Mouse (Mus musculus) kidney, adult 11 months (tissue): ENCODE measurements around the gene Olfr1361.
A peak's percentile ranks its signal among the peaks of the same experiment; 100 is the strongest.

Experiments used
- DNase-seq: peaks from one replicate; pipeline ENCODE4 v3.0.0; 2022

The Olfr1361 gene

DNA sequence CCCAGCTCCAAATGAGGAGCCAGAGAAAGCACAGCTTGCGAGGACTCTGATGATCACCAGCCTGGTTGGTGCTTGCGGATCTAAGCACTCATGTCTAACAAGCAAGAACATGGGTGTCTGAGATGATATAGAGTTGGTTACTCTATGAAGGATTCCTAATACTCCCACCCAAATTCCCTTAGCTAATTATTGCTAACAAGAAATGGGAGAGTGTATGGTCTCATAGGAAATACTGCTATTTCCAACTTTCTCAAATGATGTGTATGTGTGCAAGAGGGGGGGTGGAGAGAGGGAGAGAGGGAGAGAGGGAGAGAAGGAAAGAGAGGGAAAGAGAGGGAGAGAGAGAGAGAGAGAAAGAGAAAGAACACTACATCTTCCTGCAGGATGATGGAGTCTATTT, at the start of gene Olfr1361:
Olfr1361 (minus strand) TSS at position 101 of the 400 bp plus-strand sequence.
- DNase-seq = no peak

DNA sequence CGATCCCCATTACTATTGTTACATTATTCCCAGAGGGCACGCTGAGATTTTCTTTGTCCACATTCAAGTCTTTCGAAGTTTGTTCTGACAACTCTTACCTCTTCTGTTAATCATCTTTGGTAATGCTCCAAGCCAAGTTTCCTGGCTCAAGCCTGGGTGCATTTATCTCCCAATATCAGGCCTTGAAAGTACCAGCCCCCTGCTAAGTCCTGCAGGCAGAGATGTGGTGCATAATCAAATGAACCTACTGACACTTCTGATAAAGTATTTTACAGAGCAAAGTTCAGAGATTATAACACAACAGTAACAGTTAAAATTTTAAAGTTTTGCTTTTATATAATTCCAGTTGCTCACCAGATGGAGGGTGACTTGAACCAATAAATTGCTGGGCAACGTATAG, 48.5 kb upstream of the Olfr1361 start:
- DNase-seq = no peak

DNA sequence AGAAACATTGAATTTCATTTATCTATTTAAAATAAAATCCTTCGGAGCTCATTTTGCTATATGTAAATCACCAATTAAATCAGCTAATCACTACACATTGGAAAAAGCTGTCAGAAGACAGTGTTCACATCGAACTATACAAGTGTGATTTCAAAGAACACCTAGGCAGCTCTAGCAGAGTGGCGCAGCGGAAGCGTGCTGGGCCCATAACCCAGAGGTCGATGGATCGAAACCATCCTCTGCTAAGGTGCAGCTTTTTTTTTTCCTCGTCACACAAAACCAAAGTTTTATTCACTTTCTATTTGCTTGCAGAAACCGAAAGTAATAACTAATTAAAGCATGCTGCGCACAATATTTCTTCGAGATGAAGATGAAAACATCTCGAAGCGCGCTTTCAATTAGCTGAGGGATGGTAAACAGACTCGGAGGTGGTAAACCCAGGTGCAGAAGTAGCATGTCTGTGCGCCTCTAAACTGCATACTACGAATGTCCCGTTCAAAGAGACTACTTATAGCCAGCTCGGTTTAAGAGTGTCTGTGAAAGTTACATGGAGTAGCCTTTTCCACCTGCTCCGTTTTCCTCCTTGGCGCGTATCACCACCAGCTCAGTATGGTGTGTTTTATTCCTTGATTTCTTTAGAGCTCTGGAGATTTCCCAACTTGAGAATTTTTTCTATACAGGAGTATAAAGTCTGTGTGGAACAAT, 47.8 kb upstream of the Olfr1361 start:
- peak; percentile 55 for DNase-seq

DNA sequence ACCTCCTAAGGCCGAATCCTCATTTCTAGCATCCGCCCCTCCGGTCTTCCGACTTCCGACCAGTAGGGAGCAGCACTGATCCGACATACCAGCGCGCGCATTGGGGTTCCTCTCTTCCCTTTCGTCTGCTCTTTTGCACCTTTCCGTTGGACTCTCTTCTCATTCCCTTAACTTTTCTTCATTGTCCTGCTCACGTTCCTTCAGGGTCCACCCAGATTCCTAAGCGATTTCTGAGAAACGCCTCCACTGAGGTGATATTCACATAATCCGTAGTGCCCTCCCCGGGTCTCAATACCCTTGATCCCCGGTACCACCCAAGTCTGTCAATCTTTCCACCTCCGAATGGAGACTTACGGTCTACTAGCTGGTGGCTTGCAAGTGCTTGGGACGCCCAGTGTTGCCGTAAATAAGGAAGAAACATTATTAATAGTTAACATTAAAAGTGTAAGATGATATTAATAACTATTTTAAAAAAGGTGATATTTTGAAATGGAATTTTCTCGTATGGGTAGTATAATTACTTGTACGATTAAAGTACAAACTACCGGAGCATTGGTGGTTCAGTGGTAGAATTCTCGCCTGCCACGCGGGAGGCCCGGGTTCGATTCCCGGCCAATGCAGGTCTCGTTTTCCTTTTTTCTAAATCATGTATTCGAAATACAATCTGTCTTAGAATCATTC, 47.0 kb upstream of the Olfr1361 start:
- DNase-seq = peak; percentile 77

DNA sequence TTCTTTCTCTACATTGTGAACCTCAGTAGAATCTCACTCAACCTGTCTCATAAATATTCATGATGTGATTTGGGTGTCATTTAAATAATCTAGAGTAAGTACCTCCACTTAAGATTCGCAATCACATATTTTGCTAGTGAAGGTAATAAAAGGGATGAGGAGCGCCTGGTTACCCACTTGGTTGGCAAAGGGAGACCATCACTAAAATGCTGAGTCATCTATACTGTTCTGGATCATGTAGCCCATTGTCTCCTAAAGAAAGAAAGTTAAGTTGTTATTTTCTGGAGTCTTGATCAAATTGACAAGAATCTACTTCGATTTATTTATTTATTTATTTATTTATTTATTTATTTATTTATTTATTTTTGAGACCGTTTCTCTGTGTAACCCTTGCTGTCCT, 43.5 kb upstream of the Olfr1361 start:
- DNase-seq = no peak

DNA sequence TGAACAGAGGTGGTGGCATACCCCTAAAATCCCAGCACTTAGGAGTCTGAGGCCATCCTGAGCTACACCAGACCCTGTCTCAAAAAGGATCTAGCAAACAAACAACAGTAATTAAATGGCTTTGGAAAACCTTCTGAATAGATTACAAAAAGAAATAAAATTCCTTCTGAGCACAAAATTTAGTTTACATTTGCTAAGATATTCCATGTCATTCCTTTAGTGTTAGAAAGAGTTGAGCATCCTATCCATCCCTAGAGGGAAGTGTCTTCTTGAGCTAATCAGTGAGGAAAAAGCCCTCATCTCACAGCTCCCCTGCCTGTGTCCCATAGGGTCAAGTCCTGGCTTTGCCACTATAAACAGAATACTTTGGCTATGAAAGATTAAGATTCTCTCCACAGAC, 34.6 kb upstream of the Olfr1361 start, which contains the start of gene Olfr1359:
Olfr1359 (plus strand) TSS at position 301 of the 400 bp plus-strand sequence.
- DNase-seq = no peak

DNA sequence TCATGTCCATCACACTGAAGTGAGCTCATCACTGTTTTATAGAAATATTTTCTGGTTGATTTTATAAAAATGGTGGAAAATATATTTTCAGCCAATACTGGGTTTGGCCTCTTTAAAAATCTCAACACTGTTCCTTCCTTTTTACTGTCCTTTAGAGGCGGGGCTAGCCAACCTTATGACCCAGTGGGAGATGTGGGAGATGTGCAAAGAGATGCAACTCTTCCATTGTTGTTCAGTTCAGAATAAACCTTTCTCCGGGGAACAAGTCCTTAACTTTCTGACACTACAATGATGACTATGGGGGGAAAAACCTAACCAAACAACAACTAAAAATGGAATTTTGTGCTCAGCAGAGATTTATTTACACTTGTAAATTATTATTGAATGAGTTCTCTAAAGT, 14.1 kb upstream of the Olfr1361 start, which contains the start of gene Olfr1360:
Olfr1360 (minus strand) TSS at position 101 of the 400 bp plus-strand sequence.
- no peak for DNase-seq

DNA sequence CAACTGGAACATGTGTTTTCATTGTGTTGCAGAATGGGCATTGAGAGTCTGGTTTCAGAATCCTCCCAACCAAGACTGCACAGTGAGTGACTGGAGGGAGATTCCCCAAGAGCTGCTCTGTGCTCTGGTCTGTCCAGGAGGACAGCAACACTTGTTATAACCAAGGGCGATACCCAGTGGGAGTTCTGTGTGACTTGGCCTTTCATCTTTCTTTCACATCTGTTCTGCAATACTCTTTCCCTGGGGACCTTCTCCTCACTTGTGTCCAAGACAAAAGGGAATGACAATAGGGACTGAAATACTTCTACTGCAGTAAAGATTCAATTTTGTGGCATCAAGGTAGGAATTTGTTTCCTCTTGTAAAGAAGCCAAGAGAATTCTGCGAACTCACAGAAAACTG, 20.8 kb downstream of the Olfr1361 start, which contains the start of gene Olfr11:
Olfr11 (minus strand) TSS at position 101 of the 400 bp plus-strand sequence.
- DNase-seq = no peak

DNA sequence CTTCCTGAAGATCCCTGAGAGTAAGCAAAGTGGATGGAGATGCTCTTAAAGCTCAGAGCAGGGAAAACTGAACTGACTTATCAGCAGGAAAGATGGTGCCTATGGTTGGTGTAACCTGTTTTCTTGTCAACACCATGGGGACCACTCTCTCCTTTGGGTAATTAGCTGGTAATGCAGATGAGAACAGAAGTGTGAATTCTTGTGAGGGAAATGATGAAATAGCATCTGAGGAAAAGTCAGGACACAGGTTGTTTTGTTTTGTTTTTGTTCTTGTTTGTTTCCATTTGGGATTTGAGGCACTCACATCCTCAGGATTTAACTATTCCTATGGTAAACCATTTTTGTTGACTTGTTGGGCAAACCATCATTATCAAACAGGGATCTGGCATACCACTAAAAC, 49.3 kb downstream of the Olfr1361 start, which contains the start of gene Olfr1362:
Olfr1362 (minus strand) TSS at position 101 of the 400 bp plus-strand sequence.
- DNase-seq = no peak
